Mouse (Mus musculus) ES-Bruce4 (cell line): Measurements from ENCODE around the gene Rhov. TPM values are rescaled to one million over a fixed set of nuclear protein-coding genes. Genes with fewer than 3 reads are reported as not detected.

ENCODE experiments used
- H3K27ac ChIP-seq: 2 replicates; pipeline ENCODE4 v1.5.1; 2012; ENCODE audit warnings: low read length, inconsistent platforms; ENCODE audit not compliant: insufficient read depth
- H3K27me3 ChIP-seq: 2 replicates; pipeline ENCODE4 v1.6.1; 2012; ENCODE audit warnings: mild to moderate bottlenecking, low read length, inconsistent platforms; ENCODE audit not compliant: control insufficient read depth, poor library complexity, insufficient read depth, severe bottlenecking
- H3K36me3 ChIP-seq: 2 replicates; pipeline ENCODE4 v1.6.1; 2012; ENCODE audit warnings: inconsistent platforms, mild to moderate bottlenecking, low read length, moderate library complexity; ENCODE audit not compliant: control insufficient read depth, poor library complexity, insufficient read depth, severe bottlenecking
- H3K4me1 ChIP-seq: one replicate; pipeline ENCODE4 v1.8.1; 2011; ENCODE audit warnings: low read length; ENCODE audit not compliant: control insufficient read depth, insufficient read depth
- H3K4me3 ChIP-seq: 2 replicates; pipeline ENCODE4 v1.5.1; 2011; ENCODE audit warnings: low read depth, mild to moderate bottlenecking, low read length
- H3K9ac ChIP-seq: 2 replicates; pipeline ENCODE4 v1.6.1; 2012; ENCODE audit warnings: low read depth, mild to moderate bottlenecking, inconsistent platforms; ENCODE audit not compliant: poor library complexity, severe bottlenecking
- H3K9me3 ChIP-seq: replicated peaks from 2 replicates; pipeline ENCODE4 v1.6.1; 2012; ENCODE audit warnings: mild to moderate bottlenecking, low read length, inconsistent platforms; ENCODE audit not compliant: control insufficient read depth, poor library complexity, insufficient read depth, severe bottlenecking
- CTCF ChIP-seq: IDR thresholded peaks from one replicate; pipeline ENCODE4 v1.8.1; 2011; ENCODE audit warnings: low read depth, low read length
- EP300 ChIP-seq: IDR thresholded peaks from 2 replicates; pipeline ENCODE4 v1.6.1; 2011; ENCODE audit warnings: low read depth, low read length; ENCODE audit not compliant: insufficient read depth
- POLR2A ChIP-seq: IDR thresholded peaks from one replicate; pipeline ENCODE4 v1.8.1; 2011; ENCODE audit warnings: low read length; ENCODE audit not compliant: insufficient read depth
- polyA plus RNA-seq: library from polyadenylated mRNA; stranded (reverse); fragments of >200 nt; gene quantifications from 2 replicates; pipeline ENCODE4 v1.2.4, GENCODE M21; 2011; ENCODE audit warnings: low read depth; ENCODE audit not compliant: missing spikeins, insufficient read depth, insufficient read length

Rhov gene
- polyA plus RNA-seq, 1 experiment, result 0.36 TPM

- no peaks in the 10 kb centered on the region for H3K4me1 ChIP-seq
- no peak overlapping the region for H3K9ac ChIP-seq
- H3K27ac ChIP-seq, result no peak overlapping the region
- no peak overlapping the region for H3K4me3 ChIP-seq
- H3K36me3 ChIP-seq, result no peaks in the 10 kb centered on the region
- no peaks in the 10 kb centered on the region for H3K9me3 ChIP-seq
- no peaks in the 10 kb centered on the region for H3K27me3 ChIP-seq
- TF ChIP-seq POLR2A (no peak), CTCF (no peak), EP300 (no peak)
Observed at GRCm38 (mm10) chr2:119312380-119312958, 41.4 kb upstream of the Rhov start.

GRCm38 (mm10) chr2:119311544-119311943, 40.5 kb upstream of the Rhov start:
- Histone ChIP-seq H3K36me3 (no peaks in the 10 kb centered on the region), H3K27ac (no peak overlapping the region), H3K4me1 (no peaks in the 10 kb centered on the region), H3K4me3 (no peak overlapping the region), H3K27me3 (no peaks in the 10 kb centered on the region), H3K9me3 (no peaks in the 10 kb centered on the region), H3K9ac (no peak overlapping the region)
- TF ChIP-seq POLR2A (no peak), EP300 (no peak), CTCF (no peak)

DNA sequence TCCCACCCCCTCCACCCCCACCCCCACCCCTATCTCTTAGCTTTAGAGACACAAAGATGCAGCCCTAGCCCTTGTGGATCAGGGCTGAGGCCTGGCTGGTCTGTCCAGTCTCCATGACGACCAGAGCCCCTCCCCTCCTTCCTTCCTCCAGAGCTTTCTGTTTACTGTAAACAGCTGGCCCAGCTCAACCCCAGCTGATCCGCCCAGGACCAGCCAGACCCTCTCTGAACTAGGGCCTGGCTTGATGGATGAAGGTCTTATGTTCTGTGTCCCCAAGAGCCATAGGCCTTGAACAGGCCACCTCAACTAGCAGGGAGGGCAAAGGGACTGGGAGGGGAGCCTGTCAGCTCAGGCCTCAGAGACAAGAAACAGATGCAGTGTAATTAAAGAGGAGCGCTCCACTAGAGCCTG, 33.7 kb upstream of the Rhov start:
- Histone ChIP-seq H3K4me1 (peaks cover 2% of the 10 kb centered on the region), H3K27ac (no peak overlapping the region)
- 0 out of 2 replicates have a peak, but pooled peaks have one; percentile 43 for TF ChIP-seq EP300
- TF ChIP-seq POLR2A, result no peak

DNA sequence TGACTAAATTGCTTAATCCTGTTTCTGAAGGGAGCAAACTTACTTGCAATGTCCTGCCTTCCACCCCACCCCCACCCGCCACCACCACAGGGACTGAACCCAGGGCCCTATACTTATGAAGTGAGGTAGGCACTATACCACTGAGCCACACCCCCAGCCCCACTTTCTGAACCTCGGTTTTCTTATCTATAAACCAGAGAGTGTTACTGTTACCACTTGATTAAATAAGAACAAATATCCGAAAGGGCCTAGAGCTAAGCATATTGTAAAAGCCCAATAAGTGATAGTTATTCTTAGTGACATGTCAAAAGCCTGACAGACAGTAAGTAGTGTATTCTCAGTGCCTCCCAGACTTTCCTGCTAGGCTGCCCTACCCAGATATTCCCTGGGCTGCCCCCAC, 33.3 kb upstream of the Rhov start:
- TF ChIP-seq EP300, result no peak
- no peak for TF ChIP-seq POLR2A
- TF ChIP-seq CTCF, result no peak
- no peaks in the 10 kb centered on the region for H3K36me3 ChIP-seq
- H3K9ac ChIP-seq, result no peak overlapping the region
- peaks cover 2% of the 10 kb centered on the region for H3K4me1 ChIP-seq
- no peak overlapping the region for H3K27ac ChIP-seq
- H3K4me3 ChIP-seq, result no peak overlapping the region
- no peaks in the 10 kb centered on the region for H3K9me3 ChIP-seq
- H3K27me3 ChIP-seq, result no peaks in the 10 kb centered on the region

More for the DNA sequence above, 33.7 kb upstream of the Rhov start:
- H3K36me3 ChIP-seq, result no peaks in the 10 kb centered on the region
- H3K9ac ChIP-seq, result no peak overlapping the region
- H3K9me3 ChIP-seq, result no peaks in the 10 kb centered on the region
- no peak overlapping the region for H3K4me3 ChIP-seq
- no peaks in the 10 kb centered on the region for H3K27me3 ChIP-seq

DNA sequence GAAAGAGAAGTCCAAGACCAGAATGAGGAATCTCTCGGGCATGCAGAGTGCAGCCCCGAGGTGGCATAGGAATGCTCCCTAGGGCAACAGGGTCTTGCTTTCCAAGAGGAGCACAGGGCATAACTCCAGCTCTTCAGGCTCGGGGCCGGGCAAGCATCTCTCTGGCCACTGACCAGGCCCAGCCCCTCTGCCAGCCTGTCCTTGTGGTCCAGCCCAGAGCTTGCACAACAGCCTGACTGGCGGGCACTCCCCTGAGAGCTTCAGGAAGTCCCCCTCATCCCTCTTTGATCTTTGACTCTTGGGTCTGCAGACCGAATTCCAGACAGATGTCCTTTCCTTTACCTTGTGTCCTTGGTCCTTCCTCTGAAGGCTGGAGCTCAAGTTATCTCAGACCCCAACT, 31.8 kb upstream of the Rhov start:
- Histone ChIP-seq H3K9me3 (no peaks in the 10 kb centered on the region), H3K4me1 (peaks cover 2% of the 10 kb centered on the region), H3K27ac (no peak overlapping the region), H3K27me3 (no peaks in the 10 kb centered on the region), H3K36me3 (no peaks in the 10 kb centered on the region), H3K9ac (no peak overlapping the region), H3K4me3 (no peak overlapping the region)
- TF ChIP-seq POLR2A, result no peak

- Histone ChIP-seq H3K4me1 (peaks cover 2% of the 10 kb centered on the region), H3K9ac (no peak overlapping the region), H3K27me3 (no peaks in the 10 kb centered on the region), H3K9me3 (no peaks in the 10 kb centered on the region), H3K4me3 (no peak overlapping the region), H3K27ac (no peak overlapping the region), H3K36me3 (no peaks in the 10 kb centered on the region)
- TF ChIP-seq POLR2A (no peak), EP300 (no peak), CTCF (no peak)
Observed at GRCm38 (mm10) chr2:119300819-119301493, 29.9 kb upstream of the Rhov start.
